Mouse (Mus musculus): ENCODE results near the gene Ftcd.

The Ftcd gene

DNA sequence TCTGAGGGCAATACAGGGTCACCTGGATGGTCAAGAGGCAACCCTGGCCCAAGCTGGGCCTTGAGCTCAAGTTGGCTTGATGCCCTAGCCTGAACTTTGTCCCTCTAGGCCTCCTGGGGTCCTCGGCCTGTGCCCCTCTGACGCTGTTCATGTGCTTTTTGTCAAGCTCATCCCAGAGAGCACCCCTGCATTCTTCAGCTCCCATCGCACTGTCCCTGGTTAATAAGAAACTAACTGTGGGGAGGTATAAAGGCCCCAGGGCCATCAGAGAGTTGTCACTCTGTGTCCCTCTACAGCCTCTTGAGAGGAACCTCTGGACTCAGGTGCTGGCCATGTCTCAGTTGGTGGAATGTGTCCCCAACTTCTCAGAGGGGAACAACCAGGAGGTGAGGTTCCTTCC is at the start of gene Ftcd:
TSS of gene Ftcd (plus strand) at position 275 of the 400 bp plus-strand sequence.
- no peak for DNase-seq (ENCODE audit: low spot score)

DNA sequence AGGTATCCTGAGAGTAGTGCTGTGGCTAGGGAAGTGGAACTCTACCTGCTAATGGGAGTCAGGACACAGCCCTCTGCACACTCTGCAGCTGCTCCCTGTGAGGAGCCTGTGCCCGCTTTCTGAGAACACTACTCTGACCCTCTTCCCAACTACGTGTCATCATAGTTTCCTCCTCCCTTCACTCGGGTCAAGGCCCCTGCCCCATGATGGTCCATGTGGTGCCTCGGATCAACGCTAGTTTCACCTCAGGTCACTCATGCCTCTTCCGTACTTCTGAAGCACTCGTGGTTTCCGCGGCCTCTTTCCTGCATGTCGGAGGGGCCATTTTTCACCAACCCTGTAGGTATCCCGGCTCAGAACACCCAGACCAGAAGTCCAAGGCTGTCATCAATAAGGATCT is 44.5 kb upstream of the Ftcd start:
- no peak for DNase-seq (ENCODE audit: low spot score)

DNA sequence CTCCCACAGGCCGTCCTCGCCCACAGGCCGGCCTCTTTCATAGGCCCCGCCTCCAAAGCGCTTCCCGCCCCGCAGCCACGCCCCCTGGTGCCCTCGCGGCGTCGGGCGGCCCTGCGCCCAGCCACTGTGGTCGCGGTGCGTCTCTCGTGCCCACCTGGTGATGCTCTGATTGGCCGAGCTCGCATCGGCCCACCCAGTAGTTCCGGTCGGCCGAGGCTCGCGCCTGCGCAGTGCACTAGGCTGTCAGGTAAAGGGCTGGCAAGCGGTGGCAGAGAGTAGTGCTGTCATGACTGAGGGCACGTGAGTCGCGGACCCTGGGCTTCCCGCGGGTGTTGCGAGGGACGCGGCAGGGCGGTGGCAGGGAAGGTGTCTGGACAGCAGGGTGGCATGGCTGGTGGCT is 44.1 kb upstream of the Ftcd start, which contains the start of gene Lss:
TSS of gene Lss (plus strand) at position 214 of the 400 bp plus-strand sequence.
- peak; percentile 98 for DNase-seq (ENCODE audit: low spot score)

DNA sequence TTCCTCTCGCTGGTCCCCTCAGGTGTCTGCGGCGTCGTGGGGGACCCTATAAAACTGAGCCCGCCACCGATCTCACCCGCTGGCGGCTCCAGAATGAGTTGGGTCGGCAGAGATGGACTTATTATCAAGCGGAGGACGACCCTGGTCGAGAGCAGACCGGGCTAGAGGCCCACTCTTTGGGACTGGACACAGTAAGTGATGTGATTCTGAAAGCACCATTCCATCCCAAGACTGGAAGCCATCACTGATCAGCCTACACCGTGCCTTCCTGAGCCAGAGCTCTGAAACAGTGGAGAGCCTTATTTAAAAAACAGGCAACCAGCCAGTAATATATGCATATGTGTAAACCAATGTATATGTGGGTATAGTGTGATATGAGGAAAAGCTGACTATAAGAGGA is 43.6 kb upstream of the Ftcd start:
- DNase-seq (ENCODE audit: low spot score): no peak

DNA sequence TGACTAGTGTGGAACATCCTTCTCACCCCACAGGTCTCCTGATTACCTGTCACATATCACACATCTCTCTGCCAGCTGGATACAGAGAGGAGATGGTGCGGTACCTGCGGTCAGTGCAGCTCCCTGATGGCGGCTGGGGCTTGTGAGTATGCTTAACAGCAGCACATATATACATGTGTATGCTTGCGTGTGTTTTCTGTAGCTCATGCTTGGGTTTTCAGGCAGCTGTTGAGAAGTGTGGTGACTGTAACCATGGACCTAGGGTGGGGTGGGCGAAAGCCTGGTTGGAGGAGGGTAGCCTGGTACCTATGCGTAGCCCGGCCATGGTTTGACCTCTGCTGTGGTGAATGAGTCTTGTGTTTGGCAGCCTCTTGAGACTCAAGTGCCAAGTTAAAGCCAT is 39.9 kb upstream of the Ftcd start:
- DNase-seq (ENCODE audit: low spot score): no peak

- DNase-seq (ENCODE audit: low spot score): no peak
Measured at GRCm38 (mm10) chr10:76537619-76538018, 37.8 kb upstream of the Ftcd start.

GRCm38 (mm10) chr10:76541336-76542085 is 33.9 kb upstream of the Ftcd start:
- DNase-seq (ENCODE audit: low spot score): no peak

DNA sequence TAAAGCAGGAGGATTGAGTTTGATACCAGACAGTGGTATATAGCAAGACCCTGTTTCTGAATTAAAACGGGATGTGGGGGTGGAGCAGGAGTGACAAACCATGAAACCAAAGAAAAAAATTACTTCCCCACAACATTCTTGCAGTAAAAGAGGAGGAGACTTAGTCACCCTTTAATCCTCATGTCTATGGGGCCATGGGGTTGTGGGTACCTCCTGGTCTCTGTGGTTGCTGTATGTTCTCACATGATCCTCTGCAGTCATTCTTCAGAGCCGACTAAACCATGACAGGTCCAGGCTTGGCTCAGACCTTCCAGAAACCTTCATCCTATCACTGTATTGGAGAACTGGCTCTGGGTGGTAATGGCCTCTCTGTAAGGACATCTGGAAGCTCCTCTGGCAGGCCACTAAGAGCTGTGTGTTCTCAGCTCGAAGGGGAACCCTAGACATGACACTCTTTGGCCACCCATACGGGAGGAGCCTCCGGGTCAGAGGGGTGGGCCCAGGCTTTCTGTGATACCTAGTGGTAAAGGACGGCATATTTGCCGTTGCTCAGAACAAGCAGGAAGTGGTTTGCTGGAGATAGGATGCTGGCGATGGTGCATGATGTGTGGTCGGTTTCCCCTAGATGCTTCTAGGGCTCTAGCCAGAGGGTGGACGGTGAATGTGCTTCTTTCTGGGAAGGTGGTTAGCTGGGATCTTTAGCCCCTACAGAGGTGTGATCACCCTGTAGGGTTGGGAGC is 32.6 kb upstream of the Ftcd start:
- no peak for DNase-seq (ENCODE audit: low spot score)

DNA sequence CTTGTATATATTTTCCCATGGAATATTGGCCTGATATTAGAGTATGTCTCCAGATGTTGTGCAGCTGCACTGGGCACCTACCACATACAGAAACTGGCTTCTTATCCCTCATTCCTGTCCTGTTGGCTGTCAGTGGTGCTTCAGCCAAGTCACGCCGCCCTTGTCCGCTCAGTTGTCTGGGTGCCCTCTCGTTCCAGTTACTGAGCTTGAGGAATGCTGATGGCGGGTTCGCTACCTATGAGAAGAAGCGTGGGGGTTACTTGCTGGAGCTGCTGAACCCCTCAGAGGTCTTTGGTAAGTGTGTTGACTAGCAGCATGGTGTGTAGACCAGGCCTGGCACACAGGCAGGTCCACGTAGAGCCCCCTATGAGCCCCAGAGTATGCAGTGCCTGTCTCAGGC is 28.9 kb upstream of the Ftcd start:
- DNase-seq (ENCODE audit: low spot score): no peak

DNA sequence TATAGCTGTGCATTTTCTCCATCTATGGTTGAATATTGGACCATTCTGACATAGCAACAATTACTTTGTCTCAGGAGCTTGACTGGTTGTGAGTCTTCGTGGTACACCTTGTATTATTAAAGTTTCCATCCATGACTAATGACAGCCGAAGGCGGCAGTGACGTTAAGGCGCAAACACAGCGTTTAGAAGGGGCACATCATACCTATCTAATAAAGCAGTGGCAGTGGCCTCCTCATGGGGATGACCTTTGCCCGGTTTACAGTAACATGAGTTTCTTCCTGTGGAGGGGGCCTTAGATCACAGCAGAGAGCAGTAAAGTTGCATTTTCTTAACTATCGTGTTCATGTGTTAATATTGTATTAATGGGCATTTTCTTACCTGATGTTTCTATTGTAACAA is 27.2 kb upstream of the Ftcd start:
- DNase-seq (ENCODE audit: low spot score): no peak

GRCm38 (mm10) chr10:76550458-76550857 is 25.0 kb upstream of the Ftcd start:
- no peak for DNase-seq (ENCODE audit: low spot score)

GRCm38 (mm10) chr10:76551556-76551955 is 23.9 kb upstream of the Ftcd start:
- DNase-seq (ENCODE audit: low spot score): no peak

- DNase-seq (ENCODE audit: low spot score): peak; percentile 12
Measured at GRCm38 (mm10) chr10:76554061-76554460, 21.4 kb upstream of the Ftcd start.

DNA sequence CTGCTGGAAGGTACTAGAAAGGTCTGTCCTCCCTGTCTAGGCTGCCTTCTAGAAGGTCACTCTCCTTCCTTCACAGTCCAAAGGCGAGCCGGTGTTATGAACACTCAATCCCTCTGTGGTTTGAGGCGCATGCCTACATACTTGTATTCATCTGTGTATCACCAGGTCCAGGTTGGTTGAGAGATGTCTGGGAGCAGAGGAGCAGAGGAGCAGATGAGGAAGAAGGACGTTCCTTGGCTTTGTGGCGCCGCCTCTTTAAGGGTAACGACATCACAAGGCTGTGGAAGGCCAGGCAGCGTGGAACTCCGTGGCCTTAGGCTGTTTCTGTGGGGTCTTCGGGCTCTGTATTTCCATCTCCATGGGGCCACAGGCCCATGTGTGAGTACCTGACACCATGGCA is 13.5 kb upstream of the Ftcd start, which contains the start of gene Spatc1l:
TSS of gene Spatc1l (plus strand) at position 301 of the 400 bp plus-strand sequence.
- DNase-seq (ENCODE audit: low spot score): no peak

GRCm38 (mm10) chr10:76569996-76570685 is 5.3 kb upstream of the Ftcd start:
- no peak for DNase-seq (ENCODE audit: low spot score)

DNA sequence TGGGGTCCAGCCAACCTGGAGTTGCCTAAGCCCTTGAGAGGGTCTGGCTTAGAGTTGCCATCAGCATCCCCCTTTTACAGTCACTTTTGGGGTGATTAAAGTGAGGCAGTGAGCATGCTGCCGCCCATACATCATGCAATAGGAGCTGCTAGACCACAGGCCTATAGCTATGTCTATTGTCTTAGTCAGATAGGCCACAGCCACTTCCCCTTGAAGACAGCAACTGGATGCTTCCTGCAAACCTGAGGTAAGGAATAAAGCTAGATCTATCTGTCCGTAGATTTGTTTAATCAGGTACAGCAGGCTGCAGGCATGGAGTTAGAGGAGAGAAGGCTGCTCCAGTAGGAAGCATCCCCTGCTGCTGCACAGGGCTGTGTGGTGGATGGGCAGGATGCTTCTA is 4.4 kb upstream of the Ftcd start:
- DNase-seq (ENCODE audit: low spot score): no peak

- DNase-seq (ENCODE audit: low spot score): no peak
Measured at GRCm38 (mm10) chr10:76572151-76572550, 3.3 kb upstream of the Ftcd start.

- DNase-seq (ENCODE audit: low spot score): no peak
Measured at GRCm38 (mm10) chr10:76576920-76577319, 1.5 kb downstream of the Ftcd start.

GRCm38 (mm10) chr10:76584138-76584537 is 8.7 kb downstream of the Ftcd start:
- no peak for DNase-seq (ENCODE audit: low spot score)

- DNase-seq (ENCODE audit: low spot score): no peak
Measured at GRCm38 (mm10) chr10:76586190-76586589, 10.7 kb downstream of the Ftcd start.

GRCm38 (mm10) chr10:76590197-76590596 is 14.7 kb downstream of the Ftcd start:
- DNase-seq (ENCODE audit: low spot score): no peak

- DNase-seq (ENCODE audit: low spot score): no peak
Measured at GRCm38 (mm10) chr10:76596338-76596737, 20.9 kb downstream of the Ftcd start.

GRCm38 (mm10) chr10:76602690-76603089 is 27.2 kb downstream of the Ftcd start:
- no peak for DNase-seq (ENCODE audit: low spot score)
